Mouse (Mus musculus) stomach, postnatal 0 days (tissue): ENCODE measurements around the gene Tmem214.

Experiments
- CTCF ChIP-seq: IDR thresholded peaks from 2 replicates; pipeline ENCODE4 v1.5.1; 2016; ENCODE audit warnings: antibody characterized with exemption, low read depth, mild to moderate bottlenecking, moderate library complexity
- EP300 ChIP-seq: optimal IDR thresholded peaks from 2 replicates; pipeline ENCODE3; 2016; ENCODE audit warnings: antibody characterized with exemption

- TF ChIP-seq CTCF (no peak), EP300 (no peak)
Measured at GRCm38 (mm10) chr5:30924614-30925013, 56.8 kb downstream of the Tmem214 start.
